Mouse (Mus musculus): ENCODE data around the gene Lypd3.

Gene Lypd3

GRCm38 (mm10) chr7:24636264-24636663 is at the start of gene Lypd3:
Lypd3 (plus strand) TSS chr7:24636550.
- no peak for DNase-seq

- peak; percentile 47 to 66 for DNase-seq
Observed at GRCm38 (mm10) chr7:24586828-24587227, 49.5 kb upstream of the Lypd3 start.

- DNase-seq = peak; percentile 83 to 87
Observed at GRCm38 (mm10) chr7:24587330-24588105, 48.8 kb upstream of the Lypd3 start, which contains the start of the genes Ethe1 and Zfp575. Ethe1 (plus strand) TSS chr7:24587543. Zfp575 (minus strand) TSS chr7:24587641.

- peak; percentile 60 to 74 for DNase-seq
Observed at GRCm38 (mm10) chr7:24588336-24588735, 48.0 kb upstream of the Lypd3 start.

GRCm38 (mm10) chr7:24591735-24592134 is 44.6 kb upstream of the Lypd3 start:
- no peak for DNase-seq

GRCm38 (mm10) chr7:24592163-24592562 is 44.2 kb upstream of the Lypd3 start:
- peak in 1 of 2 experiments; percentile 49 for DNase-seq

GRCm38 (mm10) chr7:24592781-24593180 is 43.6 kb upstream of the Lypd3 start:
- DNase-seq = no peak

GRCm38 (mm10) chr7:24593621-24594308 is 42.6 kb upstream of the Lypd3 start:
- peak; percentile 81 to 87 for DNase-seq

GRCm38 (mm10) chr7:24594309-24594803 is 42.0 kb upstream of the Lypd3 start:
- DNase-seq = peak in 1 of 2 experiments; percentile 40

- DNase-seq = no peak
Observed at GRCm38 (mm10) chr7:24595464-24595863, 40.9 kb upstream of the Lypd3 start.

GRCm38 (mm10) chr7:24598121-24598520 is 38.2 kb upstream of the Lypd3 start:
- no peak for DNase-seq

- peak in 1 of 2 experiments; percentile 24 for DNase-seq
Observed at GRCm38 (mm10) chr7:24599211-24600067, 36.9 kb upstream of the Lypd3 start.

GRCm38 (mm10) chr7:24600941-24601597 is 35.3 kb upstream of the Lypd3 start:
- peak; percentile 98 to 99 for DNase-seq

GRCm38 (mm10) chr7:24605561-24605960 is 30.8 kb upstream of the Lypd3 start:
- DNase-seq = no peak

- no peak for DNase-seq
Observed at GRCm38 (mm10) chr7:24606046-24606445, 30.3 kb upstream of the Lypd3 start.

- DNase-seq = peak; percentile 61 to 66
Observed at GRCm38 (mm10) chr7:24608017-24608416, 28.3 kb upstream of the Lypd3 start.

- no peak for DNase-seq
Observed at GRCm38 (mm10) chr7:24608561-24608960, 27.8 kb upstream of the Lypd3 start.

- peak; percentile 38 to 63 for DNase-seq
Observed at GRCm38 (mm10) chr7:24610144-24610878, 26.0 kb upstream of the Lypd3 start, which contains the start of gene Phldb3. Phldb3 (plus strand) TSS chr7:24610763.

- peak; percentile 96 for DNase-seq
Observed at GRCm38 (mm10) chr7:24610879-24611494, 25.4 kb upstream of the Lypd3 start.

GRCm38 (mm10) chr7:24611709-24612108 is 24.6 kb upstream of the Lypd3 start:
- no peak for DNase-seq

Data from kidney, postnatal 4 days (tissue).